Mouse (Mus musculus): ENCODE measurements around the gene Cdk5rap2.

DNA sequence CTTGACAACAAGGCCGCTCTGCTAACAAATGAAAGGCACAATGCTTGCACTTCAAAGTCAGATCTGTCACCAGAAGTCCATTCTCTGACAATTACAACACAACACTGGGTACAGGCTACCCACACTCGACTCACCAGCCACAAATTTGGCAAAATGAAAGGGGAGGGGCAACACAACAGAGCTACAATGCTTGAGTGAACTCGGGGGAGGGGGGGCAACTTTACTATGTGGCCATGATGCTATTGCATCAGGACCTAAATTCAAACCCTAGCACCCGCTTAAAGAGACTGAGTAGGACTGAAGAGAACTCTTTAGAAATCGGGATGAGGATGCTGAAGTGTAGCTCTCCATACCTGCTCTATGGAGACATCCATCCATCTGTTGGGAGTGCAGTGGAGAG, 10.8 kb downstream of the Cdk5rap2 start:
- TF ChIP-seq POLR2A (IDR thresholded peaks at IDR 0.05; ENCODE audit: extremely low read depth, insufficient read depth, low read length) (no peak), CTCF (IDR thresholded peaks at IDR 0.05; ENCODE audit: low read depth, low read length) (no peak)

Data from liver, adult 2 months (tissue).